ENCODE assay signal across 27 mouse cellular contexts in genomic region chr19:53208830-53209229, GRCm38 (mm10).
DNase-seq lines count a peak whose midpoint lies in the region; ATAC-seq lines count a peak whose summit lies in the region.
"Had no signal": no experiment of that assay in that cellular context is flagged by ENCODE, and none has a peak within 500 bp of the region (broad histone marks: within the 10 kb centered on the region; RNA-seq: fewer than 3 reads in every experiment).

No protein-coding gene starts in this region.

- no peaks in the 10 kb centered on the region for H3K36me3 ChIP-seq in splenic B cell, adult 2 months (ENCODE audit: control insufficient read depth, insufficient read depth, low read length, poor library complexity, severe bottlenecking)
- H3K36me3 ChIP-seq in hindbrain, embryonic 12.5 days: no peaks in the 10 kb centered on the region
- H3K36me3 ChIP-seq: embryonic facial prominence, embryonic 12.5 days; forebrain, embryonic 15.5 days; heart, embryonic 15.5 days; midbrain, embryonic 15.5 days; stomach, embryonic 15.5 days had no signal

- 94% methylated on average over 7 of the region's 7 CpGs for WGBS in hindbrain, embryonic 12.5 days

- H3K9me3 ChIP-seq in hindbrain, embryonic 12.5 days (replicated peaks): no peaks in the 10 kb centered on the region
- H3K9me3 ChIP-seq: embryonic facial prominence, embryonic 12.5 days; forebrain, embryonic 15.5 days; G1E; heart, embryonic 10.5 days; heart, embryonic 15.5 days; midbrain, embryonic 15.5 days; stomach, embryonic 15.5 days had no signal

- no peaks in the 10 kb centered on the region for H3K4me1 ChIP-seq in hindbrain, embryonic 12.5 days
- H3K4me1 ChIP-seq: embryonic facial prominence, embryonic 12.5 days; forebrain, embryonic 15.5 days; midbrain, embryonic 15.5 days; stomach, embryonic 15.5 days had no signal

- no peaks in the 10 kb centered on the region for H3K27me3 ChIP-seq in splenic B cell, adult 2 months (ENCODE audit: control insufficient read depth, insufficient read depth, low read length, poor library complexity, severe bottlenecking)
- no peaks in the 10 kb centered on the region for H3K27me3 ChIP-seq in hindbrain, embryonic 12.5 days
- H3K27me3 ChIP-seq: embryonic facial prominence, embryonic 12.5 days; forebrain, embryonic 15.5 days; heart, embryonic 15.5 days; midbrain, embryonic 15.5 days; stomach, embryonic 15.5 days had no signal

- DNase-seq in spleen, postnatal 36 days (ENCODE audit: low spot score in 2 of 2): peak; percentile 69
- no peak for DNase-seq in spleen, postnatal 14 days (ENCODE audit: low spot score in 2 of 2)
- peak; percentile 64 for DNase-seq in splenic B cell, adult 2 months (ENCODE audit: low read depth, low spot score)
- no peak for DNase-seq in embryo, embryonic 10 days (ENCODE audit: low spot score)
- DNase-seq: adrenal gland, postnatal 14 days; cerebellum, adult 2 months; cerebellum, postnatal 25 days; embryo, embryonic 11 days; kidney, adult 18-20 months; kidney, postnatal 4 days; liver; lung, embryonic 14.5 days; right cerebral cortex, adult 18-20 months had no signal

- H3K4me3 ChIP-seq in hindbrain, embryonic 12.5 days: no peak overlapping the region
- H3K4me3 ChIP-seq: embryonic facial prominence, embryonic 12.5 days; forebrain, embryonic 15.5 days; heart, embryonic 10.5 days; heart, embryonic 15.5 days; midbrain, embryonic 15.5 days; stomach, embryonic 15.5 days had no signal

- ATAC-seq in granulocyte monocyte progenitor cell, adult 5-6 weeks (replicated peaks; ENCODE audit: poor library complexity, severe bottlenecking): peak; percentile 81; the same call in 1 of the 2 replicates
- ATAC-seq in megakaryocyte, adult 5-6 weeks (ENCODE audit: poor library complexity, severe bottlenecking): peak; percentile 88
- ATAC-seq in megakaryocyte-erythroid progenitor cell, adult 5-6 weeks (replicated peaks; ENCODE audit: low FRiP score, low TSS enrichment, poor library complexity, severe bottlenecking): no peak
- no peak for ATAC-seq in hindbrain, embryonic 12.5 days (ENCODE audit: low FRiP score)
- ATAC-seq: forebrain, embryonic 15.5 days; hindbrain, postnatal 0 days; midbrain, embryonic 15.5 days had no signal

- H3K27ac ChIP-seq in hindbrain, embryonic 12.5 days: no peak overlapping the region
- H3K27ac ChIP-seq: embryonic facial prominence, embryonic 12.5 days; forebrain, embryonic 15.5 days; heart, embryonic 10.5 days; heart, embryonic 15.5 days; hindbrain, postnatal 0 days; kidney, postnatal 0 days; liver, embryonic 14.5 days; midbrain, embryonic 15.5 days; stomach, embryonic 15.5 days had no signal

- H3K4me2 ChIP-seq in hindbrain, embryonic 12.5 days (replicated peaks): no peak overlapping the region
- H3K4me2 ChIP-seq: embryonic facial prominence, embryonic 12.5 days; forebrain, embryonic 15.5 days; heart, embryonic 15.5 days; lung, embryonic 14.5 days; midbrain, embryonic 15.5 days; stomach, embryonic 15.5 days had no signal

- no peak overlapping the region for H3K9ac ChIP-seq in hindbrain, embryonic 12.5 days
- H3K9ac ChIP-seq: embryonic facial prominence, embryonic 12.5 days; forebrain, embryonic 15.5 days; heart, embryonic 15.5 days; liver, embryonic 14.5 days; lung, embryonic 14.5 days; midbrain, embryonic 15.5 days; stomach, embryonic 15.5 days had no signal

Comparison
In these comparisons a context has a peak if more than half of its experiments do, and no peak if none do; other contexts are left out.
1. DNase-seq: peak in spleen, postnatal 36 days (2 of 2) and splenic B cell, adult 2 months (single experiment); none in spleen, postnatal 14 days (0 of 2) and embryo, embryonic 10 days (single experiment).
2. ATAC-seq: peak in granulocyte monocyte progenitor cell, adult 5-6 weeks (single experiment) and megakaryocyte, adult 5-6 weeks (single experiment); none in megakaryocyte-erythroid progenitor cell, adult 5-6 weeks (single experiment) and hindbrain, embryonic 12.5 days (single experiment).